Mouse (Mus musculus) retina, embryonic 14.5 days (tissue): ENCODE results near the gene Syn3.

Experiments
- DNase-seq: peaks from one replicate; pipeline ENCODE4 v3.0.0-alpha.2; 2015; ENCODE audit warnings: low spot score

The Syn3 gene

DNA sequence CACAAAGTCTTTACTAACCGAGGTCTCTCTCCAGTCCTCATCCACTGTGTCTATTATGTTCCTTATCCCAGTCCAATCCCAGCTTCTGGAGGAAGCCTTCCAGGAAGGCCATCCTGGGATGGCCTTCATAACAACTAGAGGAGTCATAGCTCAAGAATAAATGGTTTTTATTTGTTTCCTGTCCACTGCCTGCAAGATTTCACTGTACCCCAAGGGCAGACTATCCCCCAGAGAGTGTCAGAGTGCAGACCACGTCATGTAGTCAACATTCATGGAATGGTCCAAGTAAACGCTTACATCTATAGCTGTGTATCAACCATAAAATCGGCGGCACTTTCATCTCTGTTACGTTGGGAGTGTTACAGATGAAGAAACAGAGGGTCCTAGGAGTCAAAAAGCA is 295.5 kb downstream of the Syn3 start:
- DNase-seq = no peak

DNA sequence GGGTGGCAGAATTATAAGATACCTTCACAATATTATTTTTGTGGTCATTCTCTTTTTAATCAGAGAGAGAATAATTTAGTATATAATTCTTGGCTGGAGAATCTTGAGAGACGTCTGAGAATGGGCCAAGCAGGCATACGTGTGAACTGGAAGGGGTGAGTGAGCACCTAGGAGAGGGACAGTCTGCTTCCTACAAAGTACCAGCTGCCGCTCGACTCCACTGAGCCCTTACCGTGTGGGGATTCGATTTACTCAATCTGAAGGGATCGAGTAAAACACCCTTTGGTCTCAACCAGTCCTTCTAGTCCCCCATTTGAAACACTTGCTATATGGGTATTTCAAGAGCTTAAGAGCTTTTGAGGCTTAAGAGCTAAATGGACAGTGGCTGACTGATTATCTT is 296.9 kb downstream of the Syn3 start:
- no peak for DNase-seq

- no peak for DNase-seq
These were observed 297.7 kb downstream of the Syn3 start for GRCm38 (mm10) chr10:86201006-86201405.

DNA sequence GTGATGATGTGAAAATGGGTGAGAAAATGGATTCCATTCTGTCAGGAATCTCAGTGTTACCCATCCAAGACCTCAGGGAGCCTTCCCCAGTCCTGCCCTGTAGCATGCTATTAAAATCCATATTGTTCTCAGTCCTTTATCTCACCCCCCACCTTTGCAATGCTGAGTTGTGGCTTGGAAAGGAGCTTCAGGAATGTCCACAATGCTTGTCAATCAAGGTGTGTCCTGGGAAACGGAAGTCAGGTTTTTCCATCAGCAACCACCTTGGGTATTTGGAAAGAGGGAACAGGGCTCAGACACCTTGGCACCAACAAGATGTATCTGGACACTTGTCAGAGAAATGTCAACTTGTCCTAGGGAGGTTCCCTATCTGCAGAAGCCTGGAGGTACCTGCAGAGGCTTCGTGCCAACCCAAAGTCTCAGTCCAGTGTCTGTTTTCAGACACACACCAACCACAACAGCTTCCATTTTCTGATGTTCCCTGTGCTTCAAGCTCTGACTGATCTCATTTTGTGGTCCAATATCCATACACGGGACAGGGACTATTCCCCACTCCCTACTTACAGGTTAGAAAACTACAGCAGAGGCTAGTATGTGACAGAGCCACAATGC is 302.2 kb downstream of the Syn3 start:
- DNase-seq = no peak

GRCm38 (mm10) chr10:86194722-86195121 is 304.0 kb downstream of the Syn3 start:
- no peak for DNase-seq

- no peak for DNase-seq
These were observed 304.7 kb downstream of the Syn3 start for GRCm38 (mm10) chr10:86193863-86194434.

GRCm38 (mm10) chr10:86188614-86189013 is 310.1 kb downstream of the Syn3 start:
- DNase-seq = no peak

DNA sequence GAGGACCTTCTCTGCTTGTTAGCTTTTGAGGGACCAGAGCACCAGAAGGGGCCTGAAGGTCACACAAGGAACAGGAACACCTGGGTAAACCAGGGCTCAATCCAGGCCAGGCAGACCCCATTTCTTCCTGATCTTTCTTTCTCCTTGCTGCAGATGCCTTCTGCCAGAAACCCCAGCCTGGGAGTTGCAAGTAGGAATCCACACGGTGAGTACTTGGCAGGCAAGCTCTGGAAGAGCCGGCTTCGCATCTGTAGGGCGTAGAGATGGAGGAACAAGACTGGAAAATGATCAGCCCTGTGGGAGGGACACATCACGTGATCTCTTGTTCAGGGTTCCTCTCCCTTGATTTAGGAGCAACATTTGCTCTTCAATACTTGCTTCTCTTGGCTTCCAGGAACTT is 310.8 kb downstream of the Syn3 start:
- DNase-seq = no peak

GRCm38 (mm10) chr10:86183148-86183885 is 315.4 kb downstream of the Syn3 start:
- no peak for DNase-seq

DNA sequence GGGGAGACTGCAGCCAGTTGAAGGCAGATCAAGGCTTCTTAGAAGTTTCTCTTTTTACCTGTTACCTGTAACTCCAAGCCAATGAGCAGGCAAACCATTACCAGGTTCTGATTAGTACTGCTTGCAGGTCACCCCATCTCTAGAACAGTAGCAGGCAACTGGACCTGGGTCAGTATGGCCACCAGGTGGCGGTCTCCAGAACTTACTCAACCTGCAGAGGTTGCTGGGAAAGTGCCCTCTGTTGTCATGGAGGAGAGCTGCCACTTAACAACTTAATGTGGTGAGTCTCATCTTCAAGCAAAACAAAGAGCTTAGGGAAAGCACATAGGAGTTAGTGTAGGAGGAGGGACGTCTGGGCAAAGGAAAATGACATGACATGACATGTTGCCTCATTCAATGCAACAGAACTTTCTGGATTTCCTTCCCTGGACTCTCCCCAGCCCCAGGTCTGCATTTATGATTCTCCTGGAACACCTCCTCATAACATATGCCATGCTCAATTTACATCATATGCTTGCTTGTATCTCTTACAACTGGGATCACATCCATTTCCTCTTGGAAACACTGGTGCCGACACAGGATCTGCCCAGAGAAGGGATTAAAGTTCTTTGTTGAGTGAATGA is 316.4 kb downstream of the Syn3 start:
- peak; percentile 61 for DNase-seq

DNA sequence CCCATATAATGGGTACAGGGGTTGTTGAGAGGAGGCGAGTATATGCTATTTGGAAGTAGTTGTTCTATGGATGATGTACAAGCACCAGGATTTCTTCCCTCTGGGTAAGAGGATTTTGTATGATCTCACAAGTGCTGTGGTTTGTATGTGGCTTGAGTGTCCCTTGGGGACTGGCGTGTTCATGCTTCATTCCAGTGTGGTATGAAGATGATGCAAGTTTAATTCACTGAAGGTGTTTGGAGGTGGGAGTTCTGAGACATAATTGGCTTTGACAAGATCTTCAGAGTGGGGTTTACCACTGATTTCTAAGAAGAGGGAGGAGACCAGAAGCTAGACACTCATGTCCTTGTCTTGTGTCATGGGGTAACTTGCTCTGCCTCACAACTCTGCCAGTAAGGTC is 322.3 kb downstream of the Syn3 start:
- no peak for DNase-seq

DNA sequence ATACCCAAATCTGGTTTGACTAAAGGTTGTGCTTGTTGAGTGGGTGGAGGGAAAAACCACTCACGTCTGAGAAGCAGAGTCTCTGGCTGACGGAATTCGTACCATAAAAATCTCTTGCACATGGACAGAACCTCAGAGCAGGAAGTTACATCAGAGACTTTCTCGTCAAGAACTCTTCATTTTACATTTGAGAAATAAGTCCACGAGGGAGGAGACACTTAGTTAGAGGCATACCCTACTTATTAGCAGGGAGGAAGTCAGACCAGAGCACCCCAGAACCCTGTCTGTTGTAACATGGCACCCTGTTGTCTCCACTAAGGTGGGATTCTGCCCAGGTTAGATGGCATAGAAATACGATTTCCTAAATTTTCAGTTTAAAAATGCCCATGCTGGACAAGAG is 324.7 kb downstream of the Syn3 start:
- no peak for DNase-seq

GRCm38 (mm10) chr10:86173284-86173683 is 325.4 kb downstream of the Syn3 start:
- no peak for DNase-seq

GRCm38 (mm10) chr10:86171246-86171645 is 327.4 kb downstream of the Syn3 start:
- no peak for DNase-seq

DNA sequence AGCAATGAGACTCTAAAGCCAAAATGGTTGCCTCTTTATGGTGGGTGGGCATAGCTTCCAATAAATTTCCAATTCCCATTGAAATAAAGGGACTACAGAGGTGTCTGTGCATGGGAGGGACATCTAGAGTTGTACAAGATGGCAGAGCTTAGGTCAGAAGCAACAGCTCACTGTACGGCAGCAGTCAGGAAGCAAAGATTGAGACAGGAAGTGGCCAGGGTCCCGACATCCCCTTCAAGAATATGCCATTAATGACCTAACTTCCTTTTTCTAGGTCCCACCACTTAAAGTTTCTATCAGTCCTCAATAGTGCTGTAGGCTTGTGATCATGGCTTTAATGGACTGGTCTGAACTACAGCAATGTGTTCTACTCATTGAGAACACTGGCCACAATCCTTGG is 330.6 kb downstream of the Syn3 start:
- no peak for DNase-seq

DNA sequence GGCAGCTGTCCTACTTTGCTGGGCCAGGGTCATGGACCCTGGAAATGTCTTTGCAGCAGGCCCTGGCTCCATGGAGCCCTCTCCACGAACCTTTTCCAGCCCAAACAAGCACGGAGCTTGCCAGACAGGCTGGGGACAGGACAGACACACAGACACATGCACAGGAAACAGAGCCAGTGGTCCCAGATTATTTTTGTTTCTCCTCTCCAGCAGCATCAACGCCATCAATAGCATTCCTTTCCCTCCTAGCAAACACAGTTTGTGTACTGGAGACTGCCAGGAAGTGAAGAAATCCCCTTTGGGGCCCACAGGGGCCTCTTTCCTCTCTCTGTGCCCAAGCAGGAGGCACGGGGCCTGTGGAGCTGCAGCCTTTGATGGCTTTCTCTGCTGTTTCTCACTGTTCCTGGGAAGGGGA is 331.8 kb downstream of the Syn3 start:
- peak; percentile 8 for DNase-seq

GRCm38 (mm10) chr10:86164098-86164497 is 334.6 kb downstream of the Syn3 start:
- DNase-seq = no peak

DNA sequence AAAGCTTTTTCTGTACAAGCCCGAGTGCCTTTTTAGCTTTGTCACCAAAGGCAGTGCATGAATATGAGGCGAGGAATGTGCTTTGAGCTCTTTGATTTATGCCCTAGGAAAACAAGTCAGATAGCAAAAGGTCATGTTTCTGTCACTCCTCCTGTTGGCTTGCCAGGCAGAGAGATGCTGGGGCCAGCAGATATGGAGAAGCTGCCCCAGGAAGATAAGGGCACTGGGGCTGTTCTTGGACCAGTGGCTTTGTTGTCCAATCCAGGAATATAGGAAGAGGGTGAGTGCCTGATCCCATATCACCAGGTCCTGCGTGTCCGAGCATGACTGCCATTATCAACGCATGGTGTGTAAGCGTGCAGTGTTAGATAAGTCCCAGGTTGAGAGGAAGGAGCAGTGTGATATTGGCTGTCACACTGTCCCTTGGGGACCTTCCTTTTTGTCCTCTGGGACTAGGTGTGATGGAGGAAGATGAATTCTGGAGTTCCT is 336.9 kb downstream of the Syn3 start:
- DNase-seq = no peak

DNA sequence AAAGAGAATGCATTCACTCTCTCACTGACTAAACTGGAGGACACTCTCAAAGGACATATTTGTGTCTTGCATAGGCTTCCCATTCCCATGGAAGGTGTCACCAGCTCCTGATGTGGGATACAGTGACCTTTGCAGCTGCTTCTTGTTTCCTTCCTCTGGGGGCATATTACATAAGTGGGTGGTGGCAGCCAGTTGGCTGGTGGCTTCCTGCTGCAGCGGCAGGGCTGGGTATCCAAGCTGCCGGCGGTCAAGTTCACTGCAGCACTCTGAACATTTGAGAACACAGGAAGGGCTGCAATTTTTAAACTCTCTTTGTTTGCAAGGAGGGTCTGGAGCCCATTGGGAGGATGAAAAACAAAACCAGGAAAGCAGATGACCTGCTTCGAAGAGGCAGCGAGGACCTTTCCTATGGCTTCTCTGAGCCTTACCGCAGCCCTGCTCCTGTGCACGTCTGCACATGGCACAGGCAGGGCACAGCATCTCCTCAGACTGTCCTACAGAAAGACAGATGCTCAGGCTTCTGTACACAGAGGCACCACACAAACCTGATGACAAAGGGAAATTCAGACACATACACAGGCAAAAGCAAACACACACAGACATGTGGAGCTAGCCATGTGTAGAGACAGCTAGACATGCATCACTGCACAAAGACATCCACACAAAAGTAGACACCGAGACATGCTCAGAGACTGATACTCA is 340.3 kb downstream of the Syn3 start:
- DNase-seq = no peak

GRCm38 (mm10) chr10:86155344-86155743 is 343.4 kb downstream of the Syn3 start:
- no peak for DNase-seq

DNA sequence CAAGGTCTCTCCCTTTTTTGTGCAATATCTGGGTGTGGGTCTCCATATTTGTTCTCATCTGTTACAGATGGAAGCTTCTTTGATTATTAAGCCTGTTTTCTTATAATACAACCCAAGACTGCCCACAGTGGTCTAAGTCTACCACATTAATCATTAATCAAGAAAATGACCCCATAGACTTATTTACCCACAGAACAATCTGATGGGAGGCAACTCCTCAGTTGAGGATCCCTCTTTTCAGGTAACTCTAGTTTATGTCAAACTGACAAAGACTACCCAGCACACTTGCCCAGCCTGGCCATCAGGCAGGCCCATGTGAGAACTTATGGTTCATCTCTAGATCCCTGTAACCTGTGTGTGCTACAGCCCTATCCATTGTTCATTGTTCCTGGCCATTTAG is 345.5 kb downstream of the Syn3 start:
- DNase-seq = no peak

GRCm38 (mm10) chr10:86151357-86151756 is 347.3 kb downstream of the Syn3 start:
- DNase-seq = no peak
